14 mouse cellular contexts compared by ENCODE assay signal in genomic region chr8:78204229-78204628, GRCm38 (mm10). TPM values are rescaled to one million over a fixed set of nuclear protein-coding genes. Genes with fewer than 3 reads are reported as not detected.
DNase-seq lines count a peak whose midpoint lies in the region; TF ChIP-seq lines count a peak whose summit lies in the region.
"Had no signal": no experiment of that assay in that cellular context is flagged by ENCODE, and none has a peak within 500 bp of the region (broad histone marks: within the 10 kb centered on the region; RNA-seq: fewer than 3 reads in every experiment).

No protein-coding gene starts in this region.

- DNase-seq in adrenal gland, postnatal 10 days: peak; percentile 12
- DNase-seq in adrenal gland, postnatal 25 days: no peak
- DNase-seq in left cerebral cortex, adult 2 months (ENCODE audit: extremely low spot score in 1 of 2, low spot score in 2 of 2): no peak
- no peak for DNase-seq in left cerebral cortex, postnatal 36 days (ENCODE audit: low spot score in 2 of 2)
- DNase-seq in brain, adult 2 months (ENCODE audit: low read depth, low spot score): peak; percentile 3
- peak; percentile 8 for DNase-seq in lung, postnatal 25 days (ENCODE audit: low spot score)
- no peak for DNase-seq in thymus, postnatal 0 days (ENCODE audit: low spot score)
- DNase-seq in spleen, adult 18-20 months: no peak
- DNase-seq: adrenal gland, postnatal 36 days; kidney, adult 11 months had no signal

- intact Hi-C loops in left cerebral cortex, adult 2 months (cut with DNase I): no loop called here
- intact Hi-C loops in left cerebral cortex, postnatal 36 days (cut with DNase I): no loop called here

- no peak overlapping the region for H3K27ac ChIP-seq in left cerebral cortex, adult 2 months
- H3K27ac ChIP-seq: embryonic facial prominence, embryonic 13.5 days; limb, embryonic 12.5 days had no signal

- peak; percentile 40 for TF ChIP-seq CTCF in left cerebral cortex, adult 2 months (IDR thresholded peaks at IDR 0.05)

- no peak overlapping the region for H3K4me3 ChIP-seq in left cerebral cortex, adult 2 months
- H3K4me3 ChIP-seq: embryonic facial prominence, embryonic 13.5 days; limb, embryonic 12.5 days; myocyte had no signal

RNA-seq across cellular contexts. Expression of gene Ttc29, which starts 8.9 kb away (rescaled TPM):
- not detected for total RNA-seq in adrenal gland, postnatal 10 days (2021)
- not detected in 2 replicates for total RNA-seq in adrenal gland, postnatal 25 days (2021)
- total RNA-seq in left cerebral cortex, adult 2 months (2021): under 1 TPM in 1 of 2 experiments, not detected in 1; 0.14 TPM
- under 1 TPM in 1 of 2 experiments, not detected in 1; 0.74 TPM for total RNA-seq in left cerebral cortex, postnatal 36 days (2021)
- polyA plus RNA-seq in thymus, postnatal 0 days (2015; fragmentation: Nextera tagmentation; extraction: Ambion mirVana): 0.18 and 0.23 TPM in 2 replicates
- total RNA-seq: adrenal gland, postnatal 36 days had no signal
- polyA plus RNA-seq: embryonic facial prominence, embryonic 13.5 days; limb, embryonic 12.5 days; myocyte; spleen, adult 2 months had no signal

Comparison
In these comparisons a context has a peak if more than half of its experiments do, and no peak if none do; other contexts are left out.
1. DNase-seq: peak in adrenal gland, postnatal 10 days (single experiment), brain, adult 2 months (single experiment) and lung, postnatal 25 days (single experiment); none in adrenal gland, postnatal 25 days (single experiment), left cerebral cortex, adult 2 months (0 of 2), left cerebral cortex, postnatal 36 days (0 of 2), thymus, postnatal 0 days (single experiment) and spleen, adult 18-20 months (0 of 2).